Mouse (Mus musculus) sigmoid colon, adult 10 weeks (tissue): Measurements from ENCODE around the gene Lyzl6. TPM values are rescaled to one million over a fixed set of nuclear protein-coding genes. Genes with fewer than 3 reads are reported as not detected.

Experiments
- polyA plus RNA-seq: library from polyadenylated mRNA; stranded (reverse); fragments of 350-450 nt; fragmentation: Illumina TruSeq; extraction: RNeasy Lipid Tissue Mini Kit (QIAGEN cat#74804); gene quantifications from one replicate; pipeline ENCODE4 v1.2.3, GENCODE M21; 2014; ENCODE audit warnings: low read depth, low replicate concordance

Lyzl6 gene
- not detected for polyA plus RNA-seq

DNA sequence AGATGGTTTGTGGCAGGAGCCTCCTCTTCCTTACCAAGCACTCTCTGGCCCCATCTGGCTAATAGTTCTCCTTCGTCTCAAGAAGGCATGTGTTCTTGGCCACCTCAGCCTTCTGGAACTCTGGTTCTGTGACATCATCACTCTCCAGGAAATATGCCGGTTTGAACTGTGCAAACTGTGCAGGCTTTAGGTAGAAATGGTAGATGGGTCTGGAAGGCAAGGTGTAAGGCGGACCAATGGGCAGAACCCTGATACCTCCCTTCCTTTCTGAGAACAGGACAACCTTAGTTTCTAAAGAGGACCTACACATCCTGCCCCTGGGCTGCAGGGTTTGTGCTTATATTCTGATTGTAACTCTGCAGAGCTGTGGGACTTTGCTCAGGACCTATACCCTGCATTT is at the start of gene Lyzl6:
Lyzl6 (minus strand) TSS at position 101 of the 400 bp plus-strand sequence.

DNA sequence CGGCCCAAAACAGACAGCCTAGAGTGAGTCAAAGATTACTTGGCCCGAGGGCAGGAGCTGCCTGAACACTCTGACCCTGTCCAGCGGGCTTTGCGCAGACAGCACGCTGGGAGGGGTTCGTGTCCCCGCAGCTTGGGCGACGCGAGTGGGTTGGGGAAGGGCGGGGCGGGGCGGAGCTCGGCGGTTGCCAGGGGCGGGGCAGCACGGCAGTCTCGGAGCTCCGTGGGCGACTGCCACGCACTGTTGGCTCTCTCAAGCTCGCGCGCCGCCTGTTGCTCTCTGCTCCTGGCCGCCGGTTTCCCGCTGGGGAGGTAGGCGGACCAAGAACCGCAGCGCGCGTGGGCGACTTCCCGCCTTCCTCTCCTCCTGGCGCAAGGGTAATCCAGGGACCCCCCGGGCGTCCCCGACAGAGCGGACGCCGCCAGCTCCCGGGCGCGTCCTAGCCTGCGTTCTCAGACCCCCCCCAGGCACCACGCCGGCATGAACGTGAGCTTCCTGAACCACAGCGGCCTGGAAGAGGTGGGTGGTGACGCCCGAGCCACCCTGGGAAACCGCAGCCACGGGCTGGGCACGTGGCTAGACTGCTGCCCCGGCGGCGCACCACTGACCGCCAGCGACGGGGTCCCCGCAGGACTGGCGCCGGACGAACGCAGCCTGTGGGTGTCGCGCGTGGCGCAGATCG is 10.8 kb upstream of the Lyzl6 start, which contains the start of gene Rprml:
Rprml (plus strand) TSS at position 270 of the 682 bp plus-strand sequence.

DNA sequence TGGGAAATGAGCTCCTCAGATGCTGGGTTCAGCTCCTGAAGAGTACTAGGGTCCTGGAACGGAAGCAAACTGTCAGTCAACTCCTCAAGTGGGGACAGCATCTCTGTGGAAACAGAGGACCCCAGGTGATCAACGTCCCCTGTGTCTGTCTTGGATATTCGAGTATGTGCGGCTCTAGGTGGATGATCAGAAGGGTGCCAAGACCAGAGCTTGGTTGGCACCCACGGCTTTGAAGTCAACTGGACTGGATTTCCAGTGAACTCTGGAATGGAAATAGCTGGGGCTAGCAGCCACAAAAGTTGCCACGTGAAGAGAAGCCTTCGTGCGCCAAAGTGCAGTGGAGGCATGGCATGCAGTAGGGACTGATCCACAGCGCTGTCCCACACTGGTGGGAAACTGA is 17.6 kb downstream of the Lyzl6 start, which contains the start of gene Gm884:
Gm884 (minus strand) TSS at position 101 of the 400 bp plus-strand sequence.

Other genes starting within 250 kb of the Lyzl6 start
- 2.6 TPM for gene Plekhm1, start 226.2 kb downstream of the Lyzl6 start, polyA plus RNA-seq
- not detected for gene Lrrc37a, start 134.3 kb downstream of the Lyzl6 start, polyA plus RNA-seq
- gene Gm884, start 17.8 kb downstream of the Lyzl6 start, polyA plus RNA-seq = not detected
- gene Rprml, start 10.7 kb upstream of the Lyzl6 start, polyA plus RNA-seq = not detected
- gene Gosr2, start 59.0 kb upstream of the Lyzl6 start, polyA plus RNA-seq = 39.2 TPM
- not detected for gene Wnt9b, start 110.9 kb upstream of the Lyzl6 start, polyA plus RNA-seq
- gene Wnt3, start 135.3 kb upstream of the Lyzl6 start, polyA plus RNA-seq = not detected